ENCODE assay signal across 27 mouse cellular contexts in the genomic region with DNA sequence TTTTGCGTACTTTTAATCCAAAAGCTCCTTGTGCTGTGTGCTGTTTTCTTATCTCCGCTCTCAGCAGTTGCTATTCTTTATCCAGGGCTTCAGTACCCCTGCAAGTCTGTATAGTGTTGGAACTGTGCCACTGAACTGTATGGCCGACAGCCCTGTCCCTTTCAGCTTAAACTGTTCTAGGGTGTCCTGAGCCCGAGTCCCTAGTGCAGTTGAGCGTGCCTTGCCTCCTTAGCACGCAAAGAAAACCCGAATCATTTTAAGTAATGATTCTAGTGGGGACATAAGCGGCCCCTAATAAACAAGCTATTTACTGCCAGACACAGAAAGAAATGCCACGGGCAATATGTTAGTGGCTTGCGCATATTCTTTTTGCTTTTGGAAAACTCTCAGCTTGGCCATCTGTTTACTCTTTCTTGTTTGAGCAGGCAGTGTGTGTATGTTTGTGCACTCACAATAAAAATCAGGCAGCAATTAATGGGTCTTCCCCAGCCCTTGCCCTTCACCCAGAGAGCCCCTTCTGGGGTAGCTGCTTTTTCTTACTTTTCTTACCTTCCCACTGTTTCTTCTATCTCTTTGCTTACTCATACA.
A peak's percentile ranks its signal among the peaks of the same experiment; 100 is the strongest.
DNase-seq lines count a peak whose midpoint lies in the region; ATAC-seq and TF ChIP-seq lines count a peak whose summit lies in the region.
"Had no signal": no experiment of that assay in that cellular context is flagged by ENCODE, and none has a peak within 500 bp of the region (broad histone marks: within the 10 kb centered on the region; RNA-seq: fewer than 3 reads in every experiment).

No protein-coding gene starts in this region.

- no peak for TF ChIP-seq CTCF in brain, embryonic 14.5 days (IDR thresholded peaks at IDR 0.05; ENCODE audit: borderline replicate concordance, extremely low read depth, insufficient read depth, insufficient read length)

- TF ChIP-seq POLR2A in brain, embryonic 14.5 days (IDR thresholded peaks at IDR 0.05; ENCODE audit: borderline replicate concordance, extremely low read depth, insufficient read depth, insufficient read length, poor library complexity, severe bottlenecking) = no peak

- H3K9ac ChIP-seq in heart, embryonic 15.5 days = no peak overlapping the region
- H3K9ac ChIP-seq in forebrain, embryonic 16.5 days (replicated peaks; ENCODE audit: low read depth, low read length) = no peak overlapping the region
- H3K9ac ChIP-seq: embryonic facial prominence, embryonic 15.5 days; intestine, embryonic 15.5 days; liver, embryonic 13.5 days; midbrain, embryonic 13.5 days; neural tube, embryonic 12.5 days had no signal

- no peaks in the 10 kb centered on the region for H3K9me3 ChIP-seq in heart, embryonic 15.5 days (replicated peaks)
- H3K9me3 ChIP-seq in forebrain, embryonic 16.5 days (ENCODE audit: control insufficient read depth, low read length) = no peaks in the 10 kb centered on the region
- H3K9me3 ChIP-seq: embryonic facial prominence, embryonic 15.5 days; G1E; hindbrain, embryonic 10.5 days; intestine, embryonic 15.5 days; liver, embryonic 13.5 days; midbrain, embryonic 13.5 days; neural tube, embryonic 12.5 days had no signal

- H3K27me3 ChIP-seq in heart, embryonic 15.5 days = no peaks in the 10 kb centered on the region
- no peaks in the 10 kb centered on the region for H3K27me3 ChIP-seq in forebrain, embryonic 16.5 days (replicated peaks; ENCODE audit: control insufficient read depth, insufficient read depth, low read length)
- H3K27me3 ChIP-seq: CH12.LX; embryonic facial prominence, embryonic 15.5 days; intestine, embryonic 15.5 days; liver, embryonic 13.5 days; midbrain, embryonic 13.5 days; neural tube, embryonic 12.5 days; Patski had no signal

- H3K4me3 ChIP-seq in heart, embryonic 15.5 days = no peak overlapping the region
- no peak overlapping the region for H3K4me3 ChIP-seq in forebrain, embryonic 16.5 days (replicated peaks; ENCODE audit: low read length)
- H3K4me3 ChIP-seq: embryonic facial prominence, embryonic 15.5 days; hindbrain, embryonic 10.5 days; intestine, embryonic 15.5 days; liver, embryonic 13.5 days; megakaryocyte, embryonic 14.5 days; midbrain, embryonic 13.5 days; neural tube, embryonic 12.5 days had no signal

- H3K36me3 ChIP-seq in heart, embryonic 15.5 days = no peaks in the 10 kb centered on the region
- no peaks in the 10 kb centered on the region for H3K36me3 ChIP-seq in forebrain, embryonic 16.5 days (ENCODE audit: control insufficient read depth, insufficient read depth)
- H3K36me3 ChIP-seq: embryonic facial prominence, embryonic 15.5 days; G1E; hindbrain, embryonic 10.5 days; intestine, embryonic 15.5 days; liver, embryonic 13.5 days; midbrain, embryonic 13.5 days; neural tube, embryonic 12.5 days had no signal

- peak; percentile 74 for DNase-seq in heart, adult 11 months
- DNase-seq in heart, postnatal 4 days = no peak
- no peak for DNase-seq in heart, adult 8-10 months (ENCODE audit: low spot score)
- peak; percentile 81 for DNase-seq in brain, embryonic 14.5 days (ENCODE audit: low read depth)
- DNase-seq in layer of hippocampus, adult 9-11 months = no peak
- DNase-seq: adrenal gland, postnatal 36 days; cerebellum, adult 11 months; cerebellum, adult 9-11 months; gastrocnemius, postnatal 25 days; kidney, adult 8-10 months; kidney, postnatal 10 days; liver, embryonic 13.5 days; lung, adult 2 months; lung, postnatal 36 days; right cerebral cortex, postnatal 14 days had no signal

- peaks cover 68% of the 10 kb centered on the region for H3K4me1 ChIP-seq in heart, embryonic 15.5 days (replicated peaks)
- peaks cover 16% of the 10 kb centered on the region for H3K4me1 ChIP-seq in forebrain, embryonic 16.5 days (replicated peaks; ENCODE audit: control insufficient read depth, insufficient read depth, low read length)
- H3K4me1 ChIP-seq: liver, embryonic 13.5 days had no signal

- ATAC-seq in heart, embryonic 15.5 days (replicated peaks; ENCODE audit: insufficient number of reproducible peaks, insufficient read depth, low FRiP score, low read depth) = no peak
- ATAC-seq in forebrain, embryonic 16.5 days = peak; percentile 70
- ATAC-seq: hindbrain, embryonic 16.5 days; intestine, embryonic 15.5 days; midbrain, embryonic 13.5 days; Patski had no signal

- peak overlapping the region; percentile 68 for H3K27ac ChIP-seq in heart, embryonic 15.5 days
- H3K27ac ChIP-seq in forebrain, embryonic 16.5 days (ENCODE audit: low read length) = no peak overlapping the region
- H3K27ac ChIP-seq: embryonic facial prominence, embryonic 15.5 days; hindbrain, embryonic 10.5 days; intestine, embryonic 15.5 days; liver, embryonic 13.5 days; midbrain, embryonic 13.5 days; neural tube, embryonic 12.5 days had no signal

- WGBS in heart, embryonic 15.5 days = 46% methylated on average over 10 of the region's 10 CpGs
- WGBS in forebrain, embryonic 16.5 days = 28% methylated on average over 10 of the region's 10 CpGs

- no peak overlapping the region for H3K4me2 ChIP-seq in heart, embryonic 15.5 days
- H3K4me2 ChIP-seq in forebrain, embryonic 16.5 days (ENCODE audit: low read length) = peak overlapping the region; percentile 28; the same call in 1 of the 2 replicates
- H3K4me2 ChIP-seq: embryonic facial prominence, embryonic 15.5 days; intestine, embryonic 15.5 days; liver, embryonic 13.5 days; midbrain, embryonic 13.5 days; neural tube, embryonic 12.5 days had no signal

Comparison
In these comparisons a context has a peak if more than half of its experiments do, and no peak if none do; other contexts are left out.
1. DNase-seq: peak in heart, adult 11 months (single experiment) and brain, embryonic 14.5 days (single experiment); none in heart, postnatal 4 days (single experiment), heart, adult 8-10 months (single experiment) and layer of hippocampus, adult 9-11 months (single experiment).